Mouse (Mus musculus): Measurements from ENCODE around the gene Ulk4.

- TF ChIP-seq GATA1 (IDR thresholded peaks at IDR 0.05; ENCODE audit: borderline replicate concordance, low read length): no peak
- TF ChIP-seq FLI1 (IDR thresholded peaks at IDR 0.05; ENCODE audit: low read length): no peak
Observed at GRCm38 (mm10) chr9:121064606-121065355, 212.2 kb downstream of the Ulk4 start.

All from megakaryocyte, embryonic 14.5 days (primary cell).